Mouse (Mus musculus) adrenal gland, adult 10 weeks (tissue): ENCODE data around the gene Muc5b. TPM values are rescaled to one million over a fixed set of nuclear protein-coding genes. Genes with fewer than 3 reads are reported as not detected.

ENCODE experiments used
- polyA plus RNA-seq: library from polyadenylated mRNA; stranded (reverse); fragments of 350-450 nt; fragmentation: Illumina TruSeq; extraction: RNeasy Lipid Tissue Mini Kit (QIAGEN cat#74804); gene quantifications from one replicate; pipeline ENCODE4 v1.2.3, GENCODE M21; 2014; ENCODE audit warnings: low read depth, low replicate concordance

Muc5b gene
- not detected for polyA plus RNA-seq

GRCm38 (mm10) chr7:141838779-141839178, at the start of gene Muc5b:
Muc5b (plus strand) TSS chr7:141839070.

GRCm38 (mm10) chr7:141918407-141918806, 79.5 kb downstream of the Muc5b start, which contains the start of gene Tollip:
Tollip (minus strand) TSS chr7:141918507.

Other genes with a start within 250 kb of the Muc5b start
- not detected for gene Muc6, start 183.8 kb upstream of the Muc5b start, polyA plus RNA-seq
- gene Muc2, start 148.7 kb upstream of the Muc5b start, polyA plus RNA-seq, result not detected
- gene Muc5ac, start 50.1 kb upstream of the Muc5b start, polyA plus RNA-seq, result not detected
- 55.3 TPM for gene Tollip, start 79.4 kb downstream of the Muc5b start, polyA plus RNA-seq
- 0.35 TPM for gene Brsk2, start 110.7 kb downstream of the Muc5b start, polyA plus RNA-seq
- gene Mob2, start 222.0 kb downstream of the Muc5b start, polyA plus RNA-seq, result 13.5 TPM